Mouse (Mus musculus) kidney, embryonic 15.5 days (tissue): ENCODE data around the gene Abcb8. TPM values are rescaled to one million over a fixed set of nuclear protein-coding genes. Genes with fewer than 3 reads are reported as not detected.

Experiments
- ATAC-seq: fragments of 200-750 bp; cut with Nextera tagmentation; replicated peaks from 2 replicates; pipeline ENCODE4 v1.8.0; 2017; ENCODE audit warnings: moderate TSS enrichment; ENCODE audit not compliant: low FRiP score
- H3K27ac ChIP-seq: fragments of 300-500 bp; sonication (generic); 2 replicates; pipeline ENCODE4 v1.5.1; 2015; ENCODE audit warnings: mild to moderate bottlenecking, inconsistent platforms
- H3K27me3 ChIP-seq: fragments of 300-500 bp; sonication (generic); 2 replicates; pipeline ENCODE4 v1.6.1; 2015; ENCODE audit warnings: inconsistent platforms
- H3K36me3 ChIP-seq: fragments of 300-500 bp; sonication (generic); 2 replicates; pipeline ENCODE4 v1.6.1; 2015; ENCODE audit warnings: inconsistent platforms
- H3K4me1 ChIP-seq: fragments of 300-500 bp; sonication (generic); 2 replicates; pipeline ENCODE4 v1.6.1; 2015; ENCODE audit warnings: inconsistent platforms
- H3K4me2 ChIP-seq: fragments of 300-500 bp; sonication (generic); 2 replicates; pipeline ENCODE4 v1.6.1; 2015; ENCODE audit warnings: moderate library complexity, mild to moderate bottlenecking, inconsistent platforms
- H3K4me3 ChIP-seq: fragments of 300-500 bp; sonication (generic); replicated peaks from 2 replicates; pipeline ENCODE4 v1.5.1; 2015; ENCODE audit warnings: mild to moderate bottlenecking, inconsistent platforms
- H3K9ac ChIP-seq: fragments of 300-500 bp; sonication (generic); 2 replicates; pipeline ENCODE4 v1.6.1; 2015; ENCODE audit warnings: mild to moderate bottlenecking, inconsistent platforms
- H3K9me3 ChIP-seq: fragments of 300-500 bp; sonication (generic); replicated peaks from 2 replicates; pipeline ENCODE4 v1.6.1; 2016; ENCODE audit warnings: inconsistent platforms
- whole genome bisulfite sequencing: fragments of 180-500 bp; shearing (Covaris S2); methylation state at CpG from one replicate; pipeline ENCODE4 v1.1.7; 2015; ENCODE audit warnings: mixed read lengths; 5-methylcytosine and 5-hydroxymethylcytosine counted together
- polyA plus RNA-seq: library from polyadenylated mRNA; unstranded; fragments of >200 nt; fragmentation: Nextera tagmentation; extraction: Ambion mirVana; gene quantifications from 2 replicates; pipeline ENCODE4 v1.2.1, GENCODE M21; 2015

The Abcb8 gene
- polyA plus RNA-seq, 1 experiment from 2014 or later, result 62.0 TPM

DNA sequence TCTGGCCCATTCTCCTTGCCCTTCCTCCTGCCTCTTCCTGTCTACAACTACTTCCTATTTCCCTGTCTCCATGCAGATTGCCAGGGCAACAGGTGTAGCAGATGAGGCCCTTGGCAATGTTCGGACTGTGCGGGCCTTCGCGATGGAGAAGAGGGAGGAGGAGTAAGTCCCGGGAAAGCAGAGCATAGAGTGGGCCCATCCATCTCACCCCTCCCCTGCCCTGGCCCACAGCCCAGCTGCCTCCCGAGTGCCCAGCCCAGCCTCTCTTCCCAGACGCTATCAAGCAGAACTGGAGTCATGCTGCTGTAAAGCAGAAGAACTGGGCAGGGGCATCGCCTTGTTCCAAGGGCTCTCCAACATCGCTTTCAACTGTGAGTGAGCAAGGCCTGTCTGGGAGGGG is 8.5 kb downstream of the Abcb8 start:
- Histone ChIP-seq H3K9me3 (no peaks in the 10 kb centered on the region), H3K9ac (no peak overlapping the region), H3K27ac (no peak overlapping the region), H3K4me2 (no peak overlapping the region), H3K36me3 (peaks cover 72% of the 10 kb centered on the region), H3K4me1 (no peaks in the 10 kb centered on the region), H3K27me3 (no peaks in the 10 kb centered on the region), H3K4me3 (no peak overlapping the region)
- 82% methylated on average over 9 of the region's 9 CpGs for WGBS
- no peak for ATAC-seq

DNA sequence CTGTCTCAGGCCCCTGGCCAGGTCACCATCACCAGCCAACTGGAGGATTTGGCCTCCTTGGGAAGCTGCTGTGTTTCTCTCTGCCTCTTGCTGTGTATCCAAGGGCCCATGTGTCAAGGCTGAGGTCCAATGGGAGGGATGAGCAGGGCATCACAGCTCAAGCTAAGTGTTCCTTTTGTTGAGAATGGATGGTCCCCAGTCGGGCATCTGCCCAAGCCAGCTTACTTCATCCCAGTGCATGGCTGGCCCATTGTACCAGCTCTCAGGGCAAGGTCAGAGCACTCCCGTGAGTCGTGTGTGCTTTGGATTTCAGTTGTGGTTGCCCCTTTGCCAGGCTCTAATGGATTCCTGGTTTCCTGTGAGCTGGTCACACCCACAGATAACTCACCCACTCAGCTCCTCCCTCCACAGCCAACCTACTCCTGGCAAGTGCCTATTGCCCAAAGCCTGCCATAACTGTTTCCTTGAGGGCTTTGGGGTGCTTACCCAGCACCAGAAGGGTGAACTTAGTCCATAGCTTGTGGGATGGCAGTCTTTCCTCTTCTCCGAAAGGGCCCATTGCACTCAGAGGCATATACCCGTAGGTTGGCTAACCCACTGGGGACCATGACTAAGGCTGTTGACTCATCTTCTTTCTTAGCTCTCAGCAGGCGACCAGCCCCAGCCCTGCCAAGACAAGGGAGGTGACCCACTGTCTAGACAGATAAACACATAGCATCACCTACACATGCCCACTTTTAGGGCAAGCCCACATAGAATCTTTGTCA is 11.3 kb downstream of the Abcb8 start:
- Histone ChIP-seq H3K4me1 (no peaks in the 10 kb centered on the region), H3K9ac (no peak overlapping the region), H3K27me3 (no peaks in the 10 kb centered on the region), H3K4me3 (no peak overlapping the region), H3K9me3 (no peaks in the 10 kb centered on the region), H3K27ac (no peak overlapping the region), H3K36me3 (peaks cover 92% of the 10 kb centered on the region), H3K4me2 (no peak overlapping the region)
- ATAC-seq, result no peak
- 89% methylated on average over 6 of the region's 6 CpGs for WGBS

DNA sequence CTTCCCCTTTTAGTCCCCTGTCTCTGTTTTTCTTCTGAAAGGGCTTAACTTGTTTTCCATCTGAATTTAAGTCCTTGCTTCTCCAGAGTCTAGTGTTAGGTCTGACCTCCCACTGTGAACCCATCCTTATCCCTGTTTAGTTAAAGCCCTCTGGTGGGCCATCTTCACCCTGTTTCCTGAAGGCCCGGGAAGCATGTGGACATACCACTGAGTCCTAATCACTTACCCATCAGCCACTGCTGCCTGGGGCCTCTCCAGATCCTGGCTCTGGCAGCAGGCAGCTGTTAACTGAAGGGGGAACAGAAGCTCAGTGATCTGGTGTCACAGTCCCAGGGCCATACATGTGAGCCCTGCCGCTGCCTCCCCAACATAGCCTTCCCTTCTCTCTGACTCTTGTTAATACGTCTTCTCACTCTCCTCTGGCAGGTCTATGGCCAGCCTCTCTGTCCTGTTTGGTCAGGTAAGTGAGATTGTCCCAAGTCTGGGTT is 12.0 kb downstream of the Abcb8 start:
- H3K36me3 ChIP-seq, result peaks cover 87% of the 10 kb centered on the region
- ATAC-seq, result no peak
- H3K9ac ChIP-seq, result no peak overlapping the region
- H3K4me1 ChIP-seq, result no peaks in the 10 kb centered on the region
- no peak overlapping the region for H3K4me3 ChIP-seq
- no peaks in the 10 kb centered on the region for H3K27me3 ChIP-seq
- no peak overlapping the region for H3K4me2 ChIP-seq
- no peaks in the 10 kb centered on the region for H3K9me3 ChIP-seq
- 59% methylated on average over 3 of the region's 3 CpGs for WGBS
- no peak overlapping the region for H3K27ac ChIP-seq

DNA sequence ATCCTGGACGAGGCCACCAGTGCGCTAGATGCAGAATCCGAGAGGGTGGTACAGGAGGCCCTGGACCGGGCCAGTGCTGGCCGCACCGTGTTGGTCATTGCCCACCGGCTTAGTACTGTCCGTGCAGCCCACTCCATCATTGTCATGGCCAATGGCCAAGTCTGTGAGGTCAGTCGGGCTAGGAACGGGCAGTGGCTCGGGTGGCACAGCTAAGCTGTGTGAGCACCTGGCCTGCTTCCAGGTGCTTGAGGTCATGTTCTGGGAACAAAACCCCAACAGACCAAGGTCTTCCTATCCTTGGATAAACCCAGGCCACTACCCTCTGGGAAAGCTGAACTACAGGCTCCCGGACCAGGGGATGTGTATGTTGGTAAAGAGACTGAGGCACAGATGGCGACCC is 15.2 kb downstream of the Abcb8 start:
- 93% methylated on average over 13 of the region's 13 CpGs for WGBS
- H3K4me2 ChIP-seq, result no peak overlapping the region
- peaks cover 55% of the 10 kb centered on the region for H3K36me3 ChIP-seq
- no peaks in the 10 kb centered on the region for H3K9me3 ChIP-seq
- H3K27me3 ChIP-seq, result no peaks in the 10 kb centered on the region
- H3K4me3 ChIP-seq, result no peak overlapping the region
- H3K9ac ChIP-seq, result no peak overlapping the region
- no peak for ATAC-seq
- peaks cover 11% of the 10 kb centered on the region for H3K4me1 ChIP-seq
- no peak overlapping the region for H3K27ac ChIP-seq

DNA sequence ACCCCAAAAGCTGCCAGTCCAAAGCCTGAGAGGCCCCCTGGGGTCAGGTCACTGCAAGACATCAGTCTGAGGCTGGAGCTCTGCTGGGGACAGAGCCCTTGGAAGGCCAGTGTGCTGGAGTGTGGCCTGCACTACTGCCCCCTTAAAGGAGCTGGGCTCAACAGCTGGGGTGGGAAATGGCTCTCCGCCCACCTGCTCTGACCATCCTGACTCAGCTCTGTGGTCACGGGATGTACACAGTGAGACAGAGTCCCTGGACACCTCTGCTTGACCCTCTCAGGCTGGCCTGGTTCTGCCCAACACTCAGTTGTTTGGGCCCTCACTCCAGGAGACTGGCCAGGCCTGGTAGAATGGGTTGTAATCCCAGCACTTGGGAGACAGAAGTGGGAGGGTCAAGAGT is 16.0 kb downstream of the Abcb8 start:
- Histone ChIP-seq H3K36me3 (peaks cover 48% of the 10 kb centered on the region), H3K9ac (no peak overlapping the region), H3K4me1 (peaks cover 15% of the 10 kb centered on the region), H3K27me3 (no peaks in the 10 kb centered on the region), H3K9me3 (no peaks in the 10 kb centered on the region), H3K4me3 (no peak overlapping the region), H3K4me2 (no peak overlapping the region), H3K27ac (no peak overlapping the region)
- no peak for ATAC-seq
- WGBS, result 71% methylated on average over 2 of the region's 2 CpGs

DNA sequence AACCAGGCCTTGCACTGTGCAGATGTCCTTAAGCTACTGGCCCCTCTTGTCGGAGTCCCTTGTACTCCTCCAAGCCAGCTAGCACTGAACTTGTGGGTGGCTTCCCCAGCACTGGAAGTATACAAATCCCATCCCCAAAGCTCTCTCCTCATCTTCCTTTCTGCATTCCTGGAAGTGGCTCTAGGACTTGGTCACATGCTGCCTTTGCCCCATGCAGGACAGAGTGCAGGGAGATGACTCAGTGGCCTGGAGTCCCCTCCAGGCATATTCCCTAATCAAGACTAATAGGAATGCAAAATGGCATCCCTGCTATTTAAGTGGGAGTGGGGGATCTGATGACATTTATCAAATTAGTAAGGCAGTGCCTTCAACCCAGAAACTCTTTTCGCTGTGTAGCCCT is 18.6 kb downstream of the Abcb8 start:
- Histone ChIP-seq H3K27me3 (no peaks in the 10 kb centered on the region), H3K4me3 (no peak overlapping the region), H3K27ac (no peak overlapping the region), H3K4me1 (peaks cover 26% of the 10 kb centered on the region), H3K4me2 (no peak overlapping the region), H3K9me3 (no peaks in the 10 kb centered on the region), H3K9ac (no peak overlapping the region), H3K36me3 (peaks cover 24% of the 10 kb centered on the region)
- ATAC-seq, result no peak
- 90% methylated on average over 2 of the region's 2 CpGs for WGBS

DNA sequence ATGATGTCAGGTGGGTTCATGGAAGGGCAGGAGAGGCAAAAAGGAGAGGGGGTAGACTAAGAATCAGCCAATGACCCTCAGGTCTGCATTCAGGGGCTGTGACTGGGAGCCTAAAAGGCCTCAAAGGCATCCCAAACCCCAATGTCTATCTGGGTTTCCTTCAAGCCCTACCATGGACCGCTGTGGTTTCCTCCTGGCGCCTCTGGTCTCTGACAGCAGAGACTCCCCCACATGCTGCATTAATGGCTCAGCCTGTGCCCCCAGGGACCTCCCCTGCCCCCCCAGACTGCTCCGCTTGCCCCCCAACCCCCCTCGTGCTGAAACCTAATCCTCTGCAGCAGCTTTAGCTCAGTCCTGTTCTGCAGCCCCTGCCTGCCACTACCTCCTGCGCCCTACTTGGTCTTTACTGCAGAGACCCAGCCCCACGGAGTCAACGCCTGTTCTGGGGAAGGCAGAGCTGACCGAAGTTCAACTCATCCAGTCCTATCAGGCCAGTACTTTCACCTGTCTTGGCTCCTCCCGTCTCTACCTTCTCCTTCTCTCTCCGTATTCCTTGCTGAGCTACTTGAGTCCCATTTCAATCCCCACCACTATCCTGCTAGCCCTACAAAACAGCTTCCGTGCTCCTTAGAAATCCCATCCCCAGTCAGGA is 19.7 kb downstream of the Abcb8 start, which contains the start of gene Asic3:
Asic3 (plus strand) TSS at position 351 of the 652 bp plus-strand sequence.
- H3K27ac ChIP-seq, result 0 out of 2 replicates have a peak within 1 kb of the TSS, but pooled peaks have one; percentile 18
- peaks cover 13% of the 10 kb centered on the region for H3K36me3 ChIP-seq
- H3K9ac ChIP-seq, result no peak within 1 kb of the TSS
- peaks cover 26% of the 10 kb centered on the region for H3K4me1 ChIP-seq
- H3K9me3 ChIP-seq, result no peaks in the 10 kb centered on the region
- peak within 1 kb of the TSS; percentile 16 for H3K4me2 ChIP-seq
- ATAC-seq, result peak; percentile 10; the same call in 1 of the 2 replicates
- no peak within 1 kb of the TSS for H3K4me3 ChIP-seq
- 24% methylated on average over 11 of the region's 11 CpGs for WGBS
- no peaks in the 10 kb centered on the region for H3K27me3 ChIP-seq

DNA sequence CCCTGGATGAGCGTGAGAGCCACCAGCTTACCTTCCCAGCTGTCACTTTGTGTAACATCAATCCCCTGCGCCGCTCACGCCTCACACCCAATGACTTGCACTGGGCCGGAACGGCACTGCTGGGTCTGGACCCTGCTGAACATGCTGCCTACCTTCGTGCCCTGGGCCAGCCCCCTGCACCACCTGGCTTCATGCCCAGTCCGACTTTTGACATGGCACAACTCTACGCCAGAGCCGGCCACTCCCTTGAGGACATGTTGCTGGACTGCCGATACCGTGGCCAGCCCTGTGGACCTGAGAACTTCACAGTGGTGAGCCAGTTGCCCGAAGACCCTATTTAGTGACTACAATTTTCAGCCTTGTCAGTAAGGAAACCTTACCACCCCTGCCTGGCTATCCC is 20.5 kb downstream of the Abcb8 start:
- Histone ChIP-seq H3K27ac (no peak overlapping the region), H3K9ac (no peak overlapping the region), H3K9me3 (no peaks in the 10 kb centered on the region), H3K27me3 (no peaks in the 10 kb centered on the region), H3K4me2 (peak overlapping the region; percentile 16; the same call in 1 of the 2 replicates), H3K36me3 (peaks cover 14% of the 10 kb centered on the region), H3K4me1 (peaks cover 26% of the 10 kb centered on the region), H3K4me3 (no peak overlapping the region)
- WGBS, result 65% methylated on average over 13 of the region's 13 CpGs
- ATAC-seq, result peak; percentile 6; the same call in 1 of the 2 replicates

DNA sequence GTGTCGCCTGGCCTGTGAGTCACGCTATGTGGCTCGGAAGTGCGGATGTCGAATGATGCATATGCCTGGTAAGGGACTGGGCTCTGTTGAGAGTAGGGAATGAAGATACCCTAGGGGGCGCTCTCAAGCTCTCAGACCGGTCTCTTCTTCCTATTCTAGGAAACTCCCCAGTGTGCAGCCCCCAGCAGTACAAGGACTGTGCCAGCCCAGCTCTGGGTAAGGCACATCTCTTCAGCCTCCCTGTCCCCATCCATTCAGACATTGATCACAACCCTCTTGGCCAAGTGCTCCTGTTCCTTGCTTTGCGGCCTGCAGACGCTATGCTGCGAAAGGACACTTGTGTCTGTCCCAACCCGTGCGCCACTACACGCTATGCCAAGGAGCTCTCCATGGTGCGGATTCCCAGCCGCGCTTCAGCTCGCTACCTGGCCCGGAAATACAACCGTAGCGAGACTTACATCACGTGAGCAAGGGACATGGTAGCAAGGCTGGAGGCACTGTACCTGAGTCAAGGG is 22.8 kb downstream of the Abcb8 start:
- WGBS, result 2% methylated on average over 21 of the region's 21 CpGs

DNA sequence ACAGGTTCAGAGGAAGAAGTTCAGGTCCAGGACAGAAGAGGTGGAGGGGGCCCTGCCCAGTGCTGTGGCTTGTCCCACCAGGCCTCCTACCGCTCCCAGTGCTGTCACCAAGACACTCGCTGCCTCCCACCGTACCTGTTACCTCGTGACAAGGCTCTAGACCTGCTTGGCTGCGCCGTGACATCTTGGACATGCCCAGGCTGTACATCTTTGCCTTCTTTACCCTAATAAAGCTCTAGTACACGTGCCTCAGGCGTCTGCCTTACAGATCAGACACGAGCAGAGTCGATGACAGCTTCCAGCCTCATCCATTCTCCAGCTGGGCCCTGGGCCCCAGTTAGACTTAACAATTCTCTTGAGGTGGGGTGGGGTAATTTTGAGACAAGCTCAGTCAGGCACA is 24.1 kb downstream of the Abcb8 start:
- peaks cover 30% of the 10 kb centered on the region for H3K36me3 ChIP-seq
- no peaks in the 10 kb centered on the region for H3K27me3 ChIP-seq
- no peak overlapping the region for H3K4me2 ChIP-seq
- no peak overlapping the region for H3K27ac ChIP-seq
- H3K4me1 ChIP-seq, result peaks cover 31% of the 10 kb centered on the region
- no peak overlapping the region for H3K4me3 ChIP-seq
- no peak overlapping the region for H3K9ac ChIP-seq
- no peaks in the 10 kb centered on the region for H3K9me3 ChIP-seq
- no peak for ATAC-seq
- 91% methylated on average over 10 of the region's 10 CpGs for WGBS

More for the DNA sequence above, 22.8 kb downstream of the Abcb8 start:
- H3K9ac ChIP-seq, result no peak overlapping the region
- H3K9me3 ChIP-seq, result no peaks in the 10 kb centered on the region
- peaks cover 26% of the 10 kb centered on the region for H3K4me1 ChIP-seq
- H3K36me3 ChIP-seq, result peaks cover 26% of the 10 kb centered on the region
- no peaks in the 10 kb centered on the region for H3K27me3 ChIP-seq
- H3K4me3 ChIP-seq, result no peak overlapping the region
- H3K4me2 ChIP-seq, result peak overlapping the region; percentile 36; the same call in 1 of the 2 replicates
- H3K27ac ChIP-seq, result no peak overlapping the region
- peak; percentile 41; the same call in 1 of the 2 replicates for ATAC-seq

DNA sequence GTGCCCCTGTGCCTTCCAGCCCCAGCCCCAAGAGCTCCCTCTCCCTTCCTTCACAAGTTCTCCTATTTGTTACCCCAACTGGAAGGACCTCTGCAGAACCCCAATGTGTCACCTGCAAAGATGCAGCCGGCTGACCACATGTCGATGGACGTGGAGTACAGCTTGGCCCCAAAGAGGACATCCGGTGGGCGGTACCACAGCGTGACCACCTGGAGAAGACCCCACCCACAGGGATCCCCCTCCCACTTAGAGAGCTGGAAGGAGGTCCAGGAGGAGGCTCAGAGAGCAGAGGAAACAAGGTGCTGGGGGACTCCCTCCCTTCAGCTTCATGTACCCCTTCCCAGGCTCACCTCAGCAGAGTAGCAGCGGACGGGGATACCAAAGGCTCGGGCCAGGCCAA is 26.9 kb downstream of the Abcb8 start:
- no peak for ATAC-seq
- H3K4me3 ChIP-seq, result no peak overlapping the region
- H3K4me1 ChIP-seq, result peaks cover 35% of the 10 kb centered on the region
- H3K27me3 ChIP-seq, result no peaks in the 10 kb centered on the region
- peaks cover 30% of the 10 kb centered on the region for H3K36me3 ChIP-seq
- no peak overlapping the region for H3K27ac ChIP-seq
- no peak overlapping the region for H3K9ac ChIP-seq
- H3K9me3 ChIP-seq, result no peaks in the 10 kb centered on the region
- no peak overlapping the region for H3K4me2 ChIP-seq
- WGBS, result 86% methylated on average over 9 of the region's 9 CpGs
